Mouse (Mus musculus) right cerebral cortex, postnatal 14 days (tissue): ENCODE measurements at regions not wholly inside any gene's neighbourhood (a gene's known extent, or its start where the extent isn't known, plus 50 kb on each side); places are given as distances from the start of the nearest gene placed in this dataset.

Experiments used
- DNase-seq: peaks from one replicate; pipeline ENCODE4 v3.0.0; 2022

DNA sequence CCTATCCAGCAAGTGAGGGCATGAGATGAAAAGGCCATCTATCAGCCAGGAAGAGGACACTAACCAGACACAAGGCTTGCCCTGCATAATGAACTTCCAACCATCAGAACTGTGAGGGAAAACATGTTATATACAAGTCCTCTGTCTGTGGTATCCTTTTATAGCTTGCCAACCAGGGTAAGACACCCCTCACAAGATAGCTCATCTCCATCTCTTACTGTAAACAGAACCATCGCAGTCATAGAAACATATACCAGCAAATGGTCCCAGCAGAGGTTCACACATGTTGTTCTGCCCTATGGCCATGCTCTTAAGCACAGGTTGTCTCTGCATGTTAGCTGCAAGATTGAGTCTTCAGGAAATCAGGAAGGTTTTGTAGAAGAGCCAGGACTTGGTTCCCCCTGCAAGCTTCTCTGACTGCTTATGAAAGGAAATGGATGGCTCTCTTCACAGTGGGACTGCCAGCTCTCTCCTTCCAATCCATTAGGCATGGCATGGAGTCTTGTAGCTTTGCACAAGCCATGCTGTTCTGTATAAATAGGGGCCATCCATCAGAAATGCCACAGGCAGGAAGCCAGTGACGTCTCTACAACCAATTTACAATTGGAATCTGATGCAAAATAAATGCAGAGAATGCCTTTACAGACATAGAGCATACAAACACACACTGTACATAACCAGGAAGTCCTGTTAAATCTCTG, 1514.0 kb upstream of the Lrrc6 start:
- no peak for DNase-seq

DNA sequence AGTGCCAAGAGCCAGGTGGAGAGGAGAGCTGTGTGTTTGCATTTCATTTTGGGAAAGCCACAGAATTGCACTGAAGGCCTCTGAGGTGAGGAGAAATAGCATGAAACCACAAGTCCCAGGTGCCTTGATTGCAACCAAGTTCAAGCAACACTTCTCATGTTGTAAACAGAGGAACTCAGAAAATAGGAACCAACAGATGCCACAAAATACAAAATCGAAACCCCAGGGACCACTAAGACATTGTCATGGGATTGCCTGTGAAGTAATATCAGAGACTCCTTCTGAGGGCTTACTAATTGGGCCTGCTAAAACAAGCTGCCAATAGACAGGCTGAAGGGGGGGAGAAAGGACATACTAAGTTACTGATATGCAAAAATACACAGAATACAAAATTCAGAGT, 1510.5 kb upstream of the Lrrc6 start:
- DNase-seq = no peak

DNA sequence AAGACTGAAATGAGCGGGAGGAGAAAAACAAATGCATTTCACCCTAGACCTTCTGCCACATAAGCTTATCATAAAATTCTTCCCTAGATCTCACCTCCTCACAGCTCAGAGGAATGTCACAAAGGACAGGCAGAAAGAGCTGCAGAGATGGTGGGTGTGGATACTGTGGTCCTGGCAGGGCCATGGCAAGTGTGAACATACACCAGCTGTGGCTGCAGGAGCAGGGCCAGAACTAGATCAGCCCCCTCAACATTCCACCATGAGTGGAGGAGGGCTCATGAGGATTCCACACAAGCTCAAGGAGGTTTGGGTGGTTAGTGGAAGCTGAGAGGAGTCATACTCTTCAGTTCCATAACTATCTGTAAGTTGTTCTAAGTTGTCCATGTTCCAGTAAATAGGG, 1509.5 kb upstream of the Lrrc6 start:
- DNase-seq = no peak

DNA sequence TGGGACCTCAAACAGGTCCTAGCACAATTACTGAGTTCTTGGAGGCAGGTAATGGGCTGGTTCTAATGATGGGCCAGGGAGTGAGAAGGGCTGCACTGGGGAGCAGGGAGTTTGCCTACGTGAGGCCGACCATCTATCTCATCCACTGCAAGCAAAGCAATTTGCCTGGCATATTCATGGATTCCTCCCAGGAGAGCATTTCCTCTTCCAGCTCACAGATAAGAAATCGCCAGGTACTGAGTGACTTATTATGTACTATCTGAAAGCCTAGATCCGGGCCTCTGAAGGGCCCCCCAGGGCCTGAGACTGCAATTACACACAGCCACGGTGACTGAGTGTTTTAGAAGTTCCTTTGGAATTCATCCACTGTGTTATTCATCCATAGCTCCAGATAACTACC, 1504.1 kb upstream of the Lrrc6 start:
- no peak for DNase-seq

DNA sequence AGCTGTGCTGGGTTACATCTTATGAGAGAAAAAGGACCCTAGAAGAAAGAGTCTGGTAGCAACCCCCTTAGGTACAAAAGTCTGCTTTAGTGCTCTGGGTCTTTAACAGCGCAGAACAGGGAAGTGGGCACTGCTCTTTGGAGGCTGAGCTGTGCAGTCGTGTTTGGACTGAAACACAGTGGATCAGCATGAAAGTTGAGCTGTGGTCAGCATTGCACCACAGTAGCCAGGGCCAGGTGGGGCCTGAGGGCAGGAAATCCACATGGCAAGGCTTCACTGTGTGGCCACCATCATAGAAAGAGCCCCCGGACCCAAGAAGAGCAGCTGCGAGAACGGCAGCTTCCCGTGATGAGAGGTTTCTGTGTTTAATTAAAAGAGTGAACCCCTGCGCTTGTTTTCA, 1495.8 kb upstream of the Lrrc6 start:
- no peak for DNase-seq

DNA sequence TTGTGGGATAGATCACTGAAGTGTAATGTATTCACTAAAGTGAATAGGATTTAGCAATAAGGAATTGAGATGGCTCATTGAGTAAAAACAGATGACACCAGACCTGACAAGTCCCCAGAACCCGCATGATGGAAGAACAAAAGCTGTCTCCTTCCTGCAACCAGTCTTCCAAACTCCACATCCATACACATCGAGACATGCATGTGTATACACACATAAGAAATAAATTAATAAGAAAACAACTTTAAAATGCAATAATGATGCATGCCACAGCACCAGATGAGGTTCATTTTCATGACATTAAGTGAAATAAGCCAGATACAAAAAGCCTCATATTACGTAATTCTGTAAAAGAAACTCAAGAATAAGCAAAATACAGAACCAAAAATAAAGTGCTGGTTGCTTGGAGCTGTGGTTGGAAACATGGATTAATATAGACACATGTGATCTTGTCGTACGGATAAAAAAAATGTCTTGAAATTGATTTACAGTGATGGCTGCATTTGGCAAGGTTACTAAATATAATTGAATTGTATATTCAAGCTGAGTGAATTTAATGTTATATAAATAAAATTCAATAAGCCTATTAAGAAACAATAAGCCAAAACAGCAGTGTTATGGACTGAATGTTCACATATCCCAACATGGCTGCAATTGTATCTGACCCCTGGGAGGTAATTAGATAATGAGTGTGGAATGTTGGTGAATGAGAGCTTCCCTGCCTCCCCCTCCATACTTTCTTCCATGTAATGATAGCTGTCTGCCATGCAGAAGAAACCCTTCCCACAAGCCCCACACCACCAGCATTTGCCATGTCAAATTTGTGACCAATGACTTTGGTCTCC, 1488.9 kb upstream of the Lrrc6 start:
- no peak for DNase-seq

DNA sequence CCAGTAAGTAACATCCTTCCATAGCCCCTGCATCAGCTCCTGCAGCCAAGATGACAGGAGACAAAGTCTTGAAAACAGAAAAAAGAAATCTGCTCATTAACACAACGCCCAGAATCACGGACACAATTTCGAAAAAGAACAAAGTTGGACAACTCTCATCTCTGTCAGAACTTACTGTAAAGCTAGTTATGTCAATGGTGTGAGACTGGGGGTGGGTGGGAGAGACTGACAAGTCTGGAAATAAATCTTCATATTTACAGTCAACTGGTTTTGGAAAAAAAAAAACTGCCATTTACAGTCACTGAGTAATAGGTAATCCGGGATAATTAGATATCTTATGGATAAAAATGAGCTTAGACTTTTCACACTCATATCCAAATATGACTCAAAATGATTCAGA, 1487.2 kb upstream of the Lrrc6 start:
- DNase-seq = no peak

DNA sequence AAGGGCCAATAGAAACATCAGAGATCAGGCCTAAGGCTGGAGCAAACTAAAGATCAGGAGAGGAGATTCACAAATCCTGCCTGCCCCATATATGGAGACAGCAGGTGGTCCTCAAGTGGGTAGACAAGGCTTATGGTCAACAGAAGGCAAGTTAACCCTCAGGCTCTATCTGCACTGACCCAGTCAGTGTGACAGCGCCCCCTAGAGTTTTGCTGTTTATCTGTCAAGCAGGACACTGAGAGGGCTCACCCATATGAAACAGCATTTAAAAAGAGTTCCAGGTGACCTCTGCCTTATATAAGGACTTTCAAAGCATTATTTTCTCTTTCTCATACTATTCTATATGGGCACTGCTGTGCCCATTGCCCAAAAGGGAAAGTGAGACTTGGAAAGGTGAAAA, 1482.5 kb upstream of the Lrrc6 start:
- peak; percentile 18 for DNase-seq

DNA sequence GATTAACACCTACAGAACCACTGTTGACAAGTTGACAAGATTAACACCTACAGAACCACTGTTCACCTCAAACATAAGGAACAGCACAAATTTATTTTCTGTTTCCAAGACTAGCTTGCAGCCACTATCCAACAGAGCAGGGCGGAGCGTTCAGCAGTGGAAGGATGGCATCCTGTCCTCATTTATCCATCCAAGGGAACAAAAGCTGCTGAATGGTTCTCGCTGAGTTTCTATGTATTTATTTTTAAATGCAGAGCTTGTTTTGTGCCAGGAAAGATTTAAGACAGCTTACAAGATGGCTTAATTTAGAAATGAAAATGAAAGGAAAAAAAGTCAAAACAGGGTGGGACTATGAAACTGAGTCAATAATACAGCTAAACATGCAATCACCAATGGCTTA, 1481.2 kb upstream of the Lrrc6 start:
- DNase-seq = no peak

DNA sequence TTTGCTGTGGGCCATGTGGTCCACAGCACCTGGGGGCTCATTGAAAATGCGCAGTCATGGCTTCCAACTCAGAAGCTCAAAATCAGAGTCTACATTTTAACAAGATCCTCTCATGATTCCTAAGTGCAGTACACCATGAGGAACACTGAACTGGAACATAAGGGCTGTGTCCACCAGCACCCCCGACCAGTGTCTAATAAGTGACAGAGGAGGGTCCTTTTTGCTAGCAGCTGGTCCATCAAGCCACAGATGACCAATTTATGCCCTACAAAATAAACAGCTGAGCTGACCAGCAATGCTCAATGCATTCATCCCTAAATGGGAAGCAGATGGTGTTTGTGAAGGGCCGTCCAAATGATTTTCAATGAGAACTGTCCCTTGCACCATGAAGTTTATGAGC, 1478.7 kb upstream of the Lrrc6 start:
- DNase-seq = no peak

DNA sequence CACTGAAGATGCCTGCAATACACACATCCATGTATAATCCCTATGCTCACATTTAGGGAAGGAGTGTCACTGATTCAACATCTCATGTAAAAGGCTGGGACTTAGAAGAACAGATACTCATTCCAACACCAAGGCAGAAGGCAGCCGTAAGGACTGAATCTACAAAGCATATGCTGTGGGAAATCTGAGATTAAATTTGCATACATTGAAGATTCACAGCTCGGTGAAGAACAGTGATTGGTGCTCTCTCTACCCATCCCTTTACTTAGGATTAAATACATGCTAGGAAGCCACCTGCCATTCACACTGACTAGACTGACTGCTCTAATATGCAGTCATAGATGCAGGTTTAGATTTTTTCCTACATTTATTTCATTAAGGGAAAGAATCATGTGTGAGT, 1476.5 kb upstream of the Lrrc6 start:
- no peak for DNase-seq

DNA sequence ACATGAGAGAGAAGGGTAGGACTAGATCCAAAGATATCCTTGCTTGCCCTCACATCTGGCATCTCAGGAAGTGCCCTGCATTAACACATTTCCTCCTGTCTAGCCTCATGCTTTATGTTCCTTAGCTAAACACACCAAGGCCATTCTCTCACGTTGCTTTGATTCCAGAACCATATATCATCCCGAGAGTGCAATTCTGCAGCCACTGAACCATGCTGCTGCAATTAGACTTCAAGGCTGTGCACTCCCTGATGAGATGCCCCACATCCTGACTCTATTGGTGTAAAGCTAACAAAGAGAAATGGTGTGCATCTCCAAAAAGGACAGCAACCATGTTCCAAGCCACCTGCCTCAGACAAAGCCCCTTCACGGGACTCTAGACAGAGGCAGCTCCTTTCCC, 1471.3 kb upstream of the Lrrc6 start:
- DNase-seq = no peak

DNA sequence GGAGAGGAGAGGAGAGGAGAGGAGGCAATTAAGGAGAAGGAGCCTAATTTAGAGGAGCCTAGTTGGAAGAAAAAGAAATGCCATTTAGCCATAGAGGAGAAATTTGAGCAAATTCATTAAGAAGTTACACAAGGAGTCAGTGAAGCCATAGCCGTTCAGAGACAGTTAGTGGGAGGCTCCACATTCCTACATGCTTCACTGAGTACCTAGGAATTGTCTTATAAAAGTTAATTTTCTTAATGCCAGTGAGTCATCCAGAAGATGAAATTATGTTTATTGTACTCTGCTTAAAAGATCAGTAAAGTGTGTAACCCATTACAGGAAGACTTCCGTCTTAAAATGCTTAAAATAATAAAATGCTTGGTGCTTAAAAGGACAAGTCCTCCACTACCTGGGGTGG, 1453.5 kb upstream of the Lrrc6 start:
- DNase-seq = no peak

DNA sequence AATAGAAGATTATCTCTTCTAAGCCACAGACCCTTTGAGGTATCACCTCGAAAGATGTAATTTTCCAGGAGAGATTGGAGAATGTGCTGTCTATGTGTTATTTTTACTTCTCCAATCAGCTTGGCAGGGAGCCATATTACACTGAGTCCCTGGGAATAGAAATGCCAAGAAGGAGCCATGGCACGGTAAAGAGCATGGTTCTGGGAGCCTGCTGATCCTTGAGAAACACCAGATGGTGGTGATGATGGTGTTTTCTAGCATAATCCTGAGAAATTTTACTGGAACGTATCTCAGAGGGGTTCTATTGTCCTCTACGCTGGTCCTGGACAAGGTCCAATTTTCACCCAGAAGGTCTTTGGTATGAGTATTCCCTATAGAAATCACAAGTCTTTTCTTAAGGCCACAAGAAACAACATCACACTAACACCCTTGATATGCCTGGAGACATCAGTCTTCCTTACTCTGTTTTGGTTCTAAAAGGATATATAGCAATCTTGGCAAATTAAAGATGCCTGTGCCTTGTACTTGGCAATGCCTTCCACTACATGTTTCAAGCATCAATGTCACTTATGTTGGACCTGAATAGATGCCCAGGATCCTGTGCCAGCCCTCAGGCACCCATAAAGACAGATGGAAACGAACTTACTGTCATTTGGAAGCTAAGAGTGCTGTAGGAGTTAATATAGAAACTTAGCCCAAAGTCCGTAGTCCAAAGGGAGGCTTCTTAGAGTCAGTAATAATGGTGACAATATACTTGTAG, 1449.8 kb upstream of the Lrrc6 start:
- no peak for DNase-seq

DNA sequence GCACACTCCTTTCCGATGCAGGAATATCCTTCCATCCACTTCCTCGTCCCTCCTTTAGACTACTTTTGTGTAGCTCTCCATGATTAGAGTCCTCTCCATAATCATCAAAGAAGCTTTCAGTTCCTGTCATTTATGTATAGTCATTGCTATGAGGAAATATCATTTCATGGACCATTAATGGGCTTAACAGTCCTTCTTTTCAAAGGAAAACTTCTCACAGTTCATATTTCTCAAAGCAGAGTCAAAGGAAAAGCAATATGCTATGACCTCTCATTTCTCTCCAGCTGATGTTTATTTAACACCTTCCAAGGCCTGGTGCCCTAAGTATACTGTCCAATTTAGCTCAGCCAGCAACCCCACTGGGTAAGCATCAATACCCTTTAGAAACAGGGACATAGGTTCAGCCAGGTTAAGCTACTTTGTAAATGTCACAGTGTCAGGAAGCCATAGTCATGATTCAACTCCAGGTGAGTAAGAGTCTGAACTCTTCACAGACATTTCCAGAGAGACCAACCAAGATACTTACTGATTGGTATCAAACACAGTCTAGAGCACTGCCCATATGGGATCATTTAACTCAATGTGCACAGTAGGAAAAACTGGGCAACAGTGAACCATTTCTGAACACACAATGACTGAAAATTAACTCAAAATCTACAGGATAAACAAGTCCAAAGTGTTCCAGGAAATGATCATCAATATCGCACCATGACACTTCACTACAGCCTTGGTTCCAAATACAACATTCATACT, 1443.8 kb upstream of the Lrrc6 start:
- no peak for DNase-seq

DNA sequence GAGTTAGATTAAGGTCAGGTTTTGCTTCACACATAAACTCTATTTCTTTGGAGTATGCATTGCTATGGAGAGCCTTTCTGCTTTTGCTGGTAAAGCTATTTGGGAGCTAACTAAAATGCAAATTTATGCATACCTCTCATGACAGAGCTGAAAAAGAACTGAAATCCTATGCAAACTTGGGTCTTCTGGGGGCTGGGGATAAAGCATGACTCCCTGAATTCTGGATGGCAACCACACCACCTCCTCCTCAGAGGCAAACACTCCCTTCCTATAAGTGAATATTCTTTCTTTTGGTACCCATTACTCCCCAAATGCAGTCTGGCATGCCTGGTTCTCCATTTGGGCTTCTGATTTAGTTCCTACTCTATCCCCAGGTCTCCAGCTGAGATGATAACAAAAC, 1442.3 kb upstream of the Lrrc6 start:
- no peak for DNase-seq

DNA sequence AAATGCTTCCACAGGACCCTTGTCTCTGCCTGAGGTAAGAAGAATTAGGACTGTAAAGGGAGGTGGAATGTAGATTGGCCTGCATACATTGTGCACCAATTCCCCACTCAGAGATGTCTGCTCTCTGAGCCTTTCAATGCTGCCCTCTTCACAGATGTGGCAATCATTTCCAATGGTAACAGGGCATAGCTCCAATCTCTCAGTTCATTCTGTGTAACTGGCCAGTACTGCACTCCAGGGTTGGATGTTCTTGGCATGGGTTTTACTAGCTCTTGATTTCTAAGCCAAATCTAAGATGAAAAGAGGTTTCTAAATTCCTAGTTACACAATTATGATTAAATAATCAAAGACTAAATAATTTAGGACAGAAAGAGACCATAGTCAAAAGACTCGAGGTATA, 1439.8 kb upstream of the Lrrc6 start:
- no peak for DNase-seq

DNA sequence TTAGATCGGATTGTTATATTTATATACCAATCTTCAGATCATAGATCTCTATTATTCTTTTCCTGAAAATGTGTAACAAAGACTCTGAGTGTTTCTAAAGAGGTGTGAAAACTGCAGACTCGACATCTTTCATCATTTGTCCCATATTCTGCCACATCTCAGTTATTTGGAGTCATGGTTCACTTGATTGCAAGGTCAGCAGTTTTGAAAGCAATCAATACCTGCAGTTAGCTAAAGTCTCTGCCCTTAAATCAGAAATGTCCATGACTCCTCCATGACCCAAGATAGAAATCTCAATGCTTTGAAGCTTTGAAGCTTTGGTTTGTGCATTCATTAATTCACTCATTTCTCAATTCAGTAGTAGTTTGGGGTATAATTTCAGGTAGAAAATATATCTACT, 1424.2 kb upstream of the Lrrc6 start:
- DNase-seq = no peak

DNA sequence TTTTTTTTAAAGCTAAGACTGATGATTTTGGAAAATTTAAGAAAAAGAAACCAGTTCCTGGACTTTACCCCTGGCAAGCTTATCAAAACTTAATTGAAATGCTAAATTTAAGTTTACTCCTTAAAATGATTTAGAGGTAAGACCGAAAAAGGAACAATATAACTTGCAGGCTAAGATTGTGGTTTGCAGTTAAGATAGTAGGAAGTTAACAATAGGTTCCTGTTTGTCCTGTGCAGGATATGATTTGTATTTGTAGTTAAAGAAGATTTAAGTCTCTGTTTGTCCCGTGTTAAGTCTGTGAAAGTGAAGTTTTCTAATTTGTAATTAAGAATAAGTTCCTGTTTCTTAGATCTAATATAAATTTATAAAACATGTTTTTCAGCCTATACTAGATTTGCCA, 1406.3 kb upstream of the Lrrc6 start:
- DNase-seq = no peak

DNA sequence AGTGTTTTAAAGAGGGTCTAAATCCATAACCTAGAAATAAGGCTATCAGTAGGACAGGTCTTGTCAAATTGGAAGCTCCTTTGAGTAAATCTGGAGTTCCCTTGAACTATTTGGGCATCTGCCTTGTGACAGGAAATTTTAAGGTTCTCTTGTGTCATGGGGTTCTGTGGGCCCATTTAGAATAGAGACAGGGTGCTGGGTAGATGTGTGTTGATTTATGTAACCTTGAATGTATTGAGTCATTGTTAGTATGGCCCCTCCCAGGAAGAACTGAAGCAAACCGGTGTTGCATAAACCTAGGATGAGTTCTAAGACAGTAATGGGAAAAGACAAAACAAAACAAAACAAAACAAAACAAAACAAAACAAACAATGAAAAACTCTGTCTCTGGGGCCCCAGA, 1404.6 kb upstream of the Lrrc6 start:
- DNase-seq = no peak

DNA sequence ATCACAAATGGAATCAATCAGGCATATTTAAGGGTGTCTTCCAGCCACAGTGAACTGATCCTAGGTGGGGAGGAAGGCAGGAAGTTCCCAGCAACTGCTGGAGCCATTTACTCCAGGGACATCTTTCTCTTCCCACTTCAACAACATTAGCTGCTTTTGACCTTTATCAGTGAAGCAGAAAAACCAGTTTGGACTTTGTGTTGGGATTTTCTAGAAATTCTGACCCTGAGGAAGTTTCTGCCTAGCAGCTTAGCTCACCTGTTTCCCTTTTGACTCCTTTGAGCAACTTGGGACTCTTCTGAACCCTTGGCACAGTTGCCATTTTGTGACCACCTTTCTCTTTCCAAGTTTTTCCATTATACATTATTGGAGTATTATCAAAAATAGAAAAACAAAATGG, 1403.9 kb upstream of the Lrrc6 start:
- no peak for DNase-seq

DNA sequence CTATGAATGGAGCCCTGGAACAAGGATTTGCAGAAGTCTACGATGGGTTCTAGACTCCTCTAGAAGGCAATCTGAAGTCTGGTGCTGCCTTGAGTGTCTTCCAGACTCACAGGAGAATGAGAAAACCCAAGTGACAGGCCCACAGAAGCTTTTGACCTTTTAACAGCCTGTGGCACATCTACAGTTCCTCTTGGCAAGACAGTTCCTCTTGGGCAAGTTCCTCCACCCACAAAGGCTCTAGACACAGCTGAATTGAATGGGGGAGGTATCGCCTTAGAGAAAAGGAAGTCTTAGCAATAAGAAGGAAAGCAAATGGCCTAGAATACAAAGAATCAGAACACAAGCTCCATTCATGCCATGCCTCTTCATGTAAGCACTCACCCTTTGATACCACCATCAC, 1402.3 kb upstream of the Lrrc6 start:
- no peak for DNase-seq

DNA sequence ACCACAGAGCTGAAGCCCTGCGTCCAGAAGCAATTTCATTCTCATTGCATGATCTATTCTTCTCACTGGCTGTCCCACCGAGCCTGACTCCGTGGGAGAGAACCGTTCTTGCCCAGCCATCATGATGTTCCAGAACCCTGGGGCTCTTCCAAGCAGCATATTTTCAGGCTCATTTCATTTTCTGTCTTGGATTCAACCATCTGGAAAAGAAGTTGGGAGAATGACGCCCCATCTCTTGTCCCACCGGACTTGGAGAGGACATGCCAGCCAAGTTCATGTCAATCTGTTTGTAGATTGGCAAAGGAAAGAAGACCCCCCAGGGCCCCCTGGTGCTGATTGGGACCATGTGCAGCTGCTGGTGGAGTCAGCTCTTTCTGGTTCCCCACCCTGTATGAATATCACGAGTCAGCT, 1400.5 kb upstream of the Lrrc6 start:
- DNase-seq = peak; percentile 6
